Mouse (Mus musculus): ENCODE measurements at regions not wholly inside any gene's neighbourhood (a gene's known extent, or its start where the extent isn't known, plus 50 kb on each side); places are given as distances from the start of the nearest gene placed in this dataset.

- H3K4me2 ChIP-seq (ENCODE audit: insufficient read depth, low read depth, poor library complexity, severe bottlenecking), result no peak overlapping the region
- no peak for TF ChIP-seq SIN3A (IDR thresholded peaks at IDR 0.05; ENCODE audit: low read length)
- 0 out of 4 replicates have a peak, but pooled peaks of 1 of the 2 experiments have one; percentile 6 for TF ChIP-seq CTCF (conservative IDR thresholded peaks at IDR 0.05 in 1 of 2, IDR thresholded peaks at IDR 0.05 in 1 of 2; ENCODE audit: low read depth in 2 of 2, low read length in 2 of 2)
- no peaks in the 10 kb centered on the region for H3K9me3 ChIP-seq (replicated peaks; ENCODE audit: low read length)
- no peak overlapping the region for H3K27ac ChIP-seq (ENCODE audit: insufficient read depth, low read depth)
- DNase-seq (ENCODE audit: extremely low read depth), result peak; percentile 1
- H3K36me3 ChIP-seq (replicated peaks in 1 of 2; ENCODE audit: control insufficient read depth in 1 of 2, insufficient read depth in 1 of 2, low read length in 1 of 2), result no peaks in the 10 kb centered on the region
- dilution Hi-C loops (cut with MboI; ENCODE audit: extremely low pct_ligation_motif_present, extremely low pct_unique_long_range_greater_than_20kb, low sequenced_read_pairs), result no loop called here
- no peak overlapping the region for H3K9ac ChIP-seq (ENCODE audit: insufficient read depth, low read depth)
- H3K4me3 ChIP-seq (replicated peaks in 1 of 3; ENCODE audit: low read depth in 2 of 3, low read length in 2 of 3, poor library complexity in 1 of 3), result no peak overlapping the region
- in situ Hi-C loops (cut with MboI; ENCODE audit: low pct_ligation_motif_present, low pct_unique_long_range_greater_than_20kb, low sequenced_read_pairs), result no loop called here
- no peaks in the 10 kb centered on the region for H3K79me2 ChIP-seq (replicated peaks; ENCODE audit: control insufficient read depth, extremely low read depth, insufficient read depth, poor library complexity, severe bottlenecking)
- no peaks in the 10 kb centered on the region for H3K27me3 ChIP-seq (replicated peaks)
- H3K4me1 ChIP-seq (ENCODE audit: control insufficient read depth in 1 of 2, insufficient read depth in 2 of 2), result no peaks in the 10 kb centered on the region
Measured at GRCm38 (mm10) chr9:84376621-84377020, 451.7 kb downstream of the Bckdhb start.

DNA sequence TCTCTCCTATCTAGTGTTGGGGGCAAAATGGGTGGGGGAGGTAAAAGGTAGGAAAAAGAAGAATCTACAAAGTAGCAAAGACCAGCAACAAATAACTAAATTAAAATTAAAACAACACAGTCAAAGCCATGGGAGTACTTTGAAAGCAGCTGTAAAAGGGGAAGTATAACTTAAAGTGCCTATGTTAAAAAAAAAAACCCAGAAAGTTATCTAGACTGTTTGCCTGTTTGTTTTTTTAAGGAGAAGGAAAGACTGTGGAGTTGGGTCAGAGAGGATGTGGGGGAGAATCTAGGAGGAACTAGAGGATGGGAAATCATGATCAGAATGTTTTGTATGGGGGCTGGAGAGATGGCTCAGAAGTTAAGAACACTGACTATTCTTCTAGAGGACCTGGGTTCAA is 457.0 kb downstream of the Bckdhb start:
- no peak for DNase-seq (ENCODE audit: extremely low read depth)
- TF ChIP-seq USF1 (IDR thresholded peaks at IDR 0.05; ENCODE audit: low read depth, low read length) (no peak), ETS1 (conservative IDR thresholded peaks at IDR 0.05; ENCODE audit: low read depth, low read length) (no peak), JUN (IDR thresholded peaks at IDR 0.05; ENCODE audit: insufficient read depth, low read depth, low read length) (no peak), USF2 (conservative IDR thresholded peaks at IDR 0.05; ENCODE audit: low read depth, low read length) (no peak), ZNF384 (IDR thresholded peaks at IDR 0.05; ENCODE audit: low read depth, low read length) (no peak), GABPA (IDR thresholded peaks at IDR 0.05; ENCODE audit: insufficient replicate concordance, low read depth, low read length) (no peak), ELF1 (IDR thresholded peaks at IDR 0.05; ENCODE audit: low read depth, low read length) (no peak), ZC3H11A (IDR thresholded peaks at IDR 0.05; ENCODE audit: low read depth, low read length) (no peak), POLR2A (IDR thresholded peaks at IDR 0.05; ENCODE audit: low read depth, low read length) (no peak), TBP (conservative IDR thresholded peaks at IDR 0.05; ENCODE audit: low read depth, low read length) (no peak), ZKSCAN1 (IDR thresholded peaks at IDR 0.05; ENCODE audit: borderline replicate concordance, low read depth, low read length) (no peak), CHD1 (IDR thresholded peaks at IDR 0.05; ENCODE audit: low read depth, low read length) (no peak), MYC (IDR thresholded peaks at IDR 0.05; ENCODE audit: low read depth, low read length) (no peak)
- H3K27me3 ChIP-seq (replicated peaks), result no peaks in the 10 kb centered on the region
- no peak overlapping the region for H3K4me2 ChIP-seq (ENCODE audit: insufficient read depth, low read depth, poor library complexity, severe bottlenecking)
- no peak overlapping the region for H3K4me3 ChIP-seq (replicated peaks in 1 of 3; ENCODE audit: low read depth in 2 of 3, low read length in 2 of 3, poor library complexity in 1 of 3)
- in situ Hi-C loops (cut with MboI; ENCODE audit: low pct_ligation_motif_present, low pct_unique_long_range_greater_than_20kb, low sequenced_read_pairs), result no loop called here
- dilution Hi-C loops (cut with MboI; ENCODE audit: extremely low pct_ligation_motif_present, extremely low pct_unique_long_range_greater_than_20kb, low sequenced_read_pairs), result no loop called here
- no peaks in the 10 kb centered on the region for H3K79me2 ChIP-seq (replicated peaks; ENCODE audit: control insufficient read depth, extremely low read depth, insufficient read depth, poor library complexity, severe bottlenecking)
- no peaks in the 10 kb centered on the region for H3K4me1 ChIP-seq (ENCODE audit: control insufficient read depth in 1 of 2, insufficient read depth in 2 of 2)
- H3K27ac ChIP-seq (ENCODE audit: insufficient read depth, low read depth), result no peak overlapping the region
- H3K9ac ChIP-seq (ENCODE audit: insufficient read depth, low read depth), result no peak overlapping the region
- no peaks in the 10 kb centered on the region for H3K36me3 ChIP-seq (replicated peaks in 1 of 2; ENCODE audit: control insufficient read depth in 1 of 2, insufficient read depth in 1 of 2, low read length in 1 of 2)
- no peaks in the 10 kb centered on the region for H3K9me3 ChIP-seq (replicated peaks; ENCODE audit: low read length)

GRCm38 (mm10) chr9:84389831-84390230 is 464.9 kb downstream of the Bckdhb start:
- H3K27ac ChIP-seq (ENCODE audit: insufficient read depth, low read depth), result no peak overlapping the region
- in situ Hi-C loops (cut with MboI; ENCODE audit: low pct_ligation_motif_present, low pct_unique_long_range_greater_than_20kb, low sequenced_read_pairs) (no loop called here), dilution Hi-C loops (cut with MboI; ENCODE audit: extremely low pct_ligation_motif_present, extremely low pct_unique_long_range_greater_than_20kb, low sequenced_read_pairs) (no loop called here)
- no peaks in the 10 kb centered on the region for H3K4me1 ChIP-seq (ENCODE audit: control insufficient read depth in 1 of 2, insufficient read depth in 2 of 2)
- no peak overlapping the region for H3K4me2 ChIP-seq (ENCODE audit: insufficient read depth, low read depth, poor library complexity, severe bottlenecking)
- TF ChIP-seq IRF4 (IDR thresholded peaks at IDR 0.05; ENCODE audit: low read depth, low read length) (no peak), NELFE (IDR thresholded peaks at IDR 0.05; ENCODE audit: low read depth, low read length) (no peak), MAFK (IDR thresholded peaks at IDR 0.05; ENCODE audit: insufficient replicate concordance, low read length) (no peak), JUND (conservative IDR thresholded peaks at IDR 0.05; ENCODE audit: low read depth, low read length) (no peak), ETS1 (conservative IDR thresholded peaks at IDR 0.05; ENCODE audit: low read depth, low read length) (no peak), MEF2A (IDR thresholded peaks at IDR 0.05; ENCODE audit: borderline replicate concordance, low read depth, low read length) (no peak), ZNF384 (IDR thresholded peaks at IDR 0.05; ENCODE audit: low read depth, low read length) (no peak), BHLHE40 (IDR thresholded peaks at IDR 0.05; ENCODE audit: low read depth, low read length) (no peak), SMC3 (IDR thresholded peaks at IDR 0.05; ENCODE audit: low read depth, low read length) (no peak), MAZ (IDR thresholded peaks at IDR 0.05; ENCODE audit: low read depth, low read length) (no peak)
- no peak overlapping the region for H3K9ac ChIP-seq (ENCODE audit: insufficient read depth, low read depth)
- H3K4me3 ChIP-seq (replicated peaks in 1 of 3; ENCODE audit: low read depth in 2 of 3, low read length in 2 of 3, poor library complexity in 1 of 3), result no peak overlapping the region
- H3K27me3 ChIP-seq (replicated peaks), result no peaks in the 10 kb centered on the region
- H3K36me3 ChIP-seq (replicated peaks in 1 of 2; ENCODE audit: control insufficient read depth in 1 of 2, insufficient read depth in 1 of 2, low read length in 1 of 2), result no peaks in the 10 kb centered on the region
- H3K79me2 ChIP-seq (replicated peaks; ENCODE audit: control insufficient read depth, extremely low read depth, insufficient read depth, poor library complexity, severe bottlenecking), result no peaks in the 10 kb centered on the region
- DNase-seq (ENCODE audit: extremely low read depth), result no peak
- H3K9me3 ChIP-seq (replicated peaks; ENCODE audit: low read length), result no peaks in the 10 kb centered on the region

All from CH12.LX (cell line).